Mouse (Mus musculus): ENCODE results near the gene Capzb.
A peak's percentile ranks its signal among the peaks of the same experiment; 100 is the strongest.

Capzb gene

GRCm38 (mm10) chr4:139208236-139209129 is 15.8 kb downstream of the Capzb start:
- DNase-seq (ENCODE audit: extremely low read depth, insufficient read length, low spot score) = no peak

GRCm38 (mm10) chr4:139209130-139209840 is 16.6 kb downstream of the Capzb start:
- no peak for DNase-seq (ENCODE audit: extremely low read depth, insufficient read length, low spot score)

GRCm38 (mm10) chr4:139211975-139212831 is 19.5 kb downstream of the Capzb start:
- no peak for DNase-seq (ENCODE audit: extremely low read depth, insufficient read length, low spot score)

GRCm38 (mm10) chr4:139213086-139213485 is 20.4 kb downstream of the Capzb start:
- DNase-seq (ENCODE audit: extremely low read depth, insufficient read length, low spot score) = no peak

GRCm38 (mm10) chr4:139213935-139214371 is 21.3 kb downstream of the Capzb start:
- peak; percentile 88 for DNase-seq (ENCODE audit: extremely low read depth, insufficient read length, low spot score)

GRCm38 (mm10) chr4:139216566-139216965 is 23.9 kb downstream of the Capzb start:
- DNase-seq (ENCODE audit: extremely low read depth, insufficient read length, low spot score) = peak; percentile 58

GRCm38 (mm10) chr4:139218539-139218938 is 25.8 kb downstream of the Capzb start:
- no peak for DNase-seq (ENCODE audit: extremely low read depth, insufficient read length, low spot score)

- no peak for DNase-seq (ENCODE audit: extremely low read depth, insufficient read length, low spot score)
Observed at GRCm38 (mm10) chr4:139219656-139220055, 27.0 kb downstream of the Capzb start.

GRCm38 (mm10) chr4:139220978-139221377 is 28.3 kb downstream of the Capzb start:
- no peak for DNase-seq (ENCODE audit: extremely low read depth, insufficient read length, low spot score)

- no peak for DNase-seq (ENCODE audit: extremely low read depth, insufficient read length, low spot score)
Observed at GRCm38 (mm10) chr4:139221837-139222236, 29.1 kb downstream of the Capzb start.

- DNase-seq (ENCODE audit: extremely low read depth, insufficient read length, low spot score) = no peak
Observed at GRCm38 (mm10) chr4:139225115-139225514, 32.4 kb downstream of the Capzb start.

GRCm38 (mm10) chr4:139225944-139226343 is 33.2 kb downstream of the Capzb start:
- DNase-seq (ENCODE audit: extremely low read depth, insufficient read length, low spot score) = no peak

- DNase-seq (ENCODE audit: extremely low read depth, insufficient read length, low spot score) = no peak
Observed at GRCm38 (mm10) chr4:139226504-139227216, 34.0 kb downstream of the Capzb start.

- DNase-seq (ENCODE audit: extremely low read depth, insufficient read length, low spot score) = no peak
Observed at GRCm38 (mm10) chr4:139227923-139228322, 35.2 kb downstream of the Capzb start.

GRCm38 (mm10) chr4:139229271-139229670 is 36.6 kb downstream of the Capzb start:
- DNase-seq (ENCODE audit: extremely low read depth, insufficient read length, low spot score) = no peak

- DNase-seq (ENCODE audit: extremely low read depth, insufficient read length, low spot score) = no peak
Observed at GRCm38 (mm10) chr4:139230376-139231120, 37.8 kb downstream of the Capzb start.

GRCm38 (mm10) chr4:139231163-139231562 is 38.5 kb downstream of the Capzb start:
- DNase-seq (ENCODE audit: extremely low read depth, insufficient read length, low spot score) = no peak

- DNase-seq (ENCODE audit: extremely low read depth, insufficient read length, low spot score) = peak; percentile 81
Observed at GRCm38 (mm10) chr4:139232479-139233145, 39.9 kb downstream of the Capzb start.

- DNase-seq (ENCODE audit: extremely low read depth, insufficient read length, low spot score) = peak; percentile 76
Observed at GRCm38 (mm10) chr4:139233146-139233495, 40.4 kb downstream of the Capzb start.
